Mouse (Mus musculus) left cerebral cortex, adult 18-20 months (tissue): ENCODE data around the gene Zfp212. TPM values are rescaled to one million over a fixed set of nuclear protein-coding genes. Genes with fewer than 3 reads are reported as not detected.
"Not testable (repeated sequence)": the region's sequence is repeated elsewhere in the genome, so short reads cannot be mapped to it uniquely, and the experiment has no call there.

Source experiments
- DNase-seq, 2 experiments: peaks; one replicate each; pipeline ENCODE4 v3.0.0; 2021 to 2022; ENCODE audit warnings: low spot score in 2 of 2, mixed read lengths in 1 of 2
- total RNA-seq, 2 experiments: library from RNA; stranded (reverse); gene quantifications; 2 replicates each; pipeline ENCODE4 v1.2.3; 2021

Gene Zfp212
- total RNA-seq, 2 experiments from 2014 or later = 17.0 to 18.3 TPM

GRCm38 (mm10) chr6:47919646-47920446 lies 430 bp upstream of the Zfp212 start:
- DNase-seq = no peak

GRCm38 (mm10) chr6:47942461-47942860 lies 22.2 kb downstream of the Zfp212 start:
- DNase-seq = no peak

- peak; percentile 43 for DNase-seq
Observed at GRCm38 (mm10) chr6:47943021-47943691, 22.9 kb downstream of the Zfp212 start.

- DNase-seq = no peak
Observed at GRCm38 (mm10) chr6:47943721-47944120, 23.4 kb downstream of the Zfp212 start.

GRCm38 (mm10) chr6:47947388-47947787 lies 27.1 kb downstream of the Zfp212 start:
- no peak for DNase-seq

GRCm38 (mm10) chr6:47953191-47953726 lies 33.0 kb downstream of the Zfp212 start, which contains the start of gene Zfp956:
Zfp956 (plus strand) TSS chr6:47953390.
- DNase-seq = peak; percentile 94

- DNase-seq = no peak
Observed at GRCm38 (mm10) chr6:47954425-47954824, 34.1 kb downstream of the Zfp212 start.

GRCm38 (mm10) chr6:47957816-47958215 lies 37.5 kb downstream of the Zfp212 start:
- no peak for DNase-seq

GRCm38 (mm10) chr6:47960685-47961421 lies 40.6 kb downstream of the Zfp212 start:
- DNase-seq = no peak

- DNase-seq = peak; percentile 10 to 28
Observed at GRCm38 (mm10) chr6:47963051-47963450, 42.8 kb downstream of the Zfp212 start.

GRCm38 (mm10) chr6:47968166-47968565 lies 47.9 kb downstream of the Zfp212 start:
- DNase-seq = not testable (repeated sequence)

- no peak for DNase-seq
Observed at GRCm38 (mm10) chr6:47974599-47974998, 54.3 kb downstream of the Zfp212 start.

GRCm38 (mm10) chr6:47978897-47979368 lies 58.7 kb downstream of the Zfp212 start:
- peak; percentile 72 to 81 for DNase-seq

Other genes with a start within 250 kb of the Zfp212 start
- 10 to 100 TPM; 55.9 to 63.5 TPM for gene Pdia4, start 107.0 kb upstream of the Zfp212 start, total RNA-seq
- gene Zfp786, start 89.6 kb upstream of the Zfp212 start, total RNA-seq = 1 to 10 TPM; 5.2 to 6.2 TPM
- gene Zfp398, start 84.8 kb upstream of the Zfp212 start, total RNA-seq = 10 to 100 TPM; 21.0 to 21.3 TPM
- gene Zfp282, start 43.3 kb upstream of the Zfp212 start, total RNA-seq = 10 to 100 TPM; 10.5 to 11.1 TPM
- 10 to 100 TPM; 19.6 to 20.2 TPM for gene Zfp956, start 32.9 kb downstream of the Zfp212 start, total RNA-seq
- gene Zfp777, start 128.4 kb downstream of the Zfp212 start, total RNA-seq = 10 to 100 TPM; 35.3 to 36.3 TPM
- gene Zfp746, start 166.1 kb downstream of the Zfp212 start, total RNA-seq = 10 to 100 TPM; 30.1 to 30.9 TPM